Mouse (Mus musculus) gastrocnemius, postnatal 14 days (tissue): Measurements from ENCODE around the gene Fam178b. TPM values are rescaled to one million over a fixed set of nuclear protein-coding genes. Genes with fewer than 3 reads are reported as not detected.

ENCODE experiments used
- DNase-seq: peaks from one replicate; pipeline ENCODE4 v3.0.0; 2021; ENCODE audit warnings: mixed read lengths
- intact Hi-C: fragments of 180-260 bp; cut with DNase I; formaldehyde crosslinking; loops from one replicate; pipeline ENCODE4 v1.15.1; 2025; ENCODE audit warnings: low total_unique reads
- total RNA-seq, 2 experiments: library from RNA; stranded (reverse); gene quantifications; 2 replicates each; pipeline ENCODE4 v1.2.3; 2021

Fam178b gene
- total RNA-seq, 2 experiments from 2014 or later: 0.91 to 4.2 TPM

DNA sequence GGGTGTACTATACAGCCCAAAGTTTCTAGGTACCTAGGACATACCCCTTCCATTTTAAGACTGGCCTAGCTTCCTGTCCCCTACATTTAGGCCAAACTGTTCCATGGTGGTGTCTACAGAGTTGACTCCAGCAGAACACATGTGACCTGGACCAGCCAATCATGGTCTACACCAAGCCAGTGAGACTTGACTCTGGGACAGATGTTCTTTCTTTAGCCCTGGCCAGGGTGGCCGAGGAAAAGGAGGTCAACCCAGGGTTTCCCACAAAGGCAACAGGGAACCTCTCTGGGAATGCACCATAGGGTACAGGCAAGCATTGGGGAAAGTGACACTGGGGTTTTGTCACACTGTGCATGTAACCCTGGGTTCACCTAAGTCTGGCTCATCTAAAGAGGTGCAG lies 110.3 kb downstream of the Fam178b start:
- intact Hi-C loops: loop anchor here (2.0 kb wide), 1 partner anchor 44 kb away; no protein-coding TSS in a partner anchor
- no peak for DNase-seq

DNA sequence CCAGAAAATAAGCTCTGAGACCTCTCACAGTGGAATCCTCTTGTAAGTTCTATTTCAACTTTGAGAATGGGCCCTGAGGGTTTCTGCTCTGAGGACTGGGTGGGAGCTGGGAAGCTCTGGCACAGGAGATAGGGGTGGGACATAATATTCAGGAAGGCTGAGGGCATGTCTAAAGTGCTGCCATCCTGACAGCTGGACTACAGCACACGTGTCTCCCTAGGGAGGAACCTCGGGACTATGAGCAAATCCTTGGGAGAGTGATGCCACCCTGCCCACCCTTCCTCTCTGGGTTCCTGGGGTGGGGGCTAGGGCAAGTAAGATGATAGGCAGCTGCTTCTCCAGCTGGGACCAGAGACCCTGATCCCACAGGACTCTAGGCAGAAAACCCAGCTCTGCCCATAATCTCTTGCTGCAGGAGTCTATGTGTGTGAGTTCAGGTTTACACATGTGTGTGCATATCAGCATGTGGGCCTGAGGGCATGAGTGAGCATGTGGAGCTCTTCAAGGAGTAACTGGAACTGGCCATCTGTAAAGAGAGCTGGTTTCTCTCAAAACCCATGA lies 110.8 kb downstream of the Fam178b start:
- intact Hi-C loops: loop anchor here (2.0 kb wide), 1 partner anchor 45 kb away; no protein-coding TSS in a partner anchor
- no peak for DNase-seq

DNA sequence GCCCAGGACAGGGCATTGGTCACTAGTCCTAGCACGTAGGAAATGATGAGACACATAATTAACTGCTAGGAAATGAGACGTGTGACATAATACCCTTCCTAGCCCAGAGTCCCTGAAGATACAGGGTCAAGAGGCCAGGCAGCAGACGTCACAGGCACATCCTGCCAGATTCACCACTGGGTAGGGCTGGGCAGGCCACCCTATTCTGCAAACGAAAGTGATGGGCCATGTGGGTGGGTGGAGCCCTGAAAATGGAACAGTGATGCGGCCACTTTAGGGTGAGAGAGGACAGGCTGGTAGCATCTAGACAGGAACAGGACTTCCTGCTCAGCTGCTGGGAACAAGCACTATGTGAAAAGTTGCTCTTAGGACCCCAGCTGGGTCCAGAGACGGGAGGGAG lies 111.4 kb downstream of the Fam178b start:
- intact Hi-C loops: loop anchor here (2.0 kb wide), 1 partner anchor 45 kb away; no protein-coding TSS in a partner anchor
- DNase-seq: peak; percentile 65

DNA sequence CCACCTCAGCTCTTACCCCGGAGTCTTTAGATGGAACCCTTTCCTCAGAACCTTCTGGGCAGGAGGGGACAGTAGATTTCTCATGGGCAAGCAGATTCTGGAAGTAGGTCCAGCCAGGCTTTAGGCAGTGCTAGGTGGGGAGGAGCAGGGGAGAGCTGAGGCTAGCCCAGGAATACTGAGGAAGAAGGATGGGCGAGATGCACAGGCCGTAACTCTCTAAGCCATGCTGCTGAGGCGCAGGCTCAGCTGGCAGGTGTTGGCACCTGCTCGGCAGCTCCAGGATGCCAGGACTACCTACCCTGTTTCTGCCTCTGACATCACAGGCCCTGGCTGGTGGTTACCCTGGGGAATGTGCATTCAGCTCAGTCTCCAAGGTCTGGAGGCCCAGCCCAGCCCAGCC lies 112.7 kb downstream of the Fam178b start:
- intact Hi-C loops: no loop called here
- no peak for DNase-seq

DNA sequence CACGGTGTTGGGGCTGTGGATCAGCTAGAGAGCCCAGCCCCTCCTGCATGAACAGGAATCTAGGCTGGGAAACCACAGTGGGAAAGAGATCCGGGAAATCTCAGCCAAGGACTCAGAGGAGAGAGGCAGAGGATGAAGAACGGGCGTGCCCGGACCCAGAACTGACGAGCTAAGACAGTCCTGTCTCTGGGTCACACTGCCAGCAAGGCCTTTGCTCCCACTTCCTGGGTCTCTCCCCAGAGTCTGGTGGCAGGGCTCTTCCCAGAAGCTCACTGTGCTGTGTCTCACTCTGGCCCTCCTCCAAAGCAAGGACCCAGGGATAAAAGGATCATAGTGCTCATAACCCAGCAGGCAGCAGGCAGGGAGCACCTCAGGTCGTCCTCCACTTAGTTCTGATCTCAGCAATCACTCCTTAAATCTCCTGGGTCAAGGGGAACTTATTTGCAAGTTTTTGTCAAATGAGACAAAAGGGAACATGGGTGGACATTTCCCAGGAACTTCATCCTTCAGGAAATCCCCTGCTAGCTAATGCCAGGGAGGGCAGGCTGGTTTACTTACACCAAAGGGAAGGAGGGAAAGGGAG lies 113.2 kb downstream of the Fam178b start:
- no peak for DNase-seq
- intact Hi-C loops: no loop called here

DNA sequence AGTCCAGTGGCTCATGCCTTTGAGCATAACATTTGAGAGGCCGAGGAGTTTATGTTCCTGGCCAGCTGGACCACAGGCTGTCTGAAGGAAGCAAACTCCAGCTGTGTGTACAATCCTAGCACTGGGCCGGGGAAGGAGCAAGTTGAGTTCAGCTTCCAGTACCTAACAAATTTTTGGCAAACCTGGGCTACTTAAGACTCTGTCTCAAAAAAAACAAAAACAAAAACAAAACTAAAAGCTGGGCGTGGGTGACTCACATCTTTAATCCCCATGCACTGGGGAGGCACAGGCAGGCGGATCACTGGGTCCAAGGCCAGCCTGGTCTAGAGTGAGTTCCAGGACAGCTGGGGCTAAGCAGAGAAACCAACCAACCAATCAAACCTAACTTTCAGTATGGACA lies 114.2 kb downstream of the Fam178b start:
- intact Hi-C loops: no loop called here
- peak; percentile 47 for DNase-seq

DNA sequence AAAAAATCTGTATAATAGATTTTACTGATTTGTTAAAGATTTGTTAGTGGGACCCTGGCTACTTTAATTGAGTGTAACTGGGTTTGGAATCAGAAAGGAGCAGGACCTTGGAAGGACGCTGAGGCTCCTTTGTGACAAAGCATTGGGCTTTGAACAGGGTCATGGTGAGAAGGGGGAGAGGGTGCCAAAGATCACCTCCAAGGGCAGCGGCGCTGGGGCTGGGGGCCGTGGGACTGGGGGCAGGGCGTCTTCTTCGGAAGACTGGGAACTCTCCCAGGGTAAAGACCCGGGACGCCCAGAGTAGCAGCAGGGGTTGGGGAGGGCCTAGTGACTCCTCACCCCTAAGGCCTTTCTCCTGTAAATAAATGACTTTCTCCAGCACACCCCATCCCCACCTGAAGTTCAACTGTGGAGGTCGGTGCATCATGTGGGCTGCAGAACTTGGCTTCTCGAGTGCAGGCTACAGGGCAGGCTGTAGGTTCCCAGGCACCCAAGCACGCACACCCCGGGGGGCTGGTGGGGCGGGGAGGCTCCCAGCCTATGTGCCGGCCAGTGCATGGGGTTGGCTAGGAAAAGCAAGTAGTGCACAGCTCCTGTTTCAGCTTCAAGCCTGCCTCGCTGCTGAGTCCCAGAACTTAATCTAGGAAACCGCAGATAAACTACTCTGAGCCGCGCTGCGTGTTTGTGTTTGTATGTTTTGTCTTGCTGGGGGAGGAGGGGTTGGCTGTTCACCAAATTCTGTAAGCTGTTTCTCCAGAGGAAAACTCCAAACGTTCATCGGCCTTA lies 115.0 kb downstream of the Fam178b start:
- no peak for DNase-seq
- intact Hi-C loops: no loop called here

DNA sequence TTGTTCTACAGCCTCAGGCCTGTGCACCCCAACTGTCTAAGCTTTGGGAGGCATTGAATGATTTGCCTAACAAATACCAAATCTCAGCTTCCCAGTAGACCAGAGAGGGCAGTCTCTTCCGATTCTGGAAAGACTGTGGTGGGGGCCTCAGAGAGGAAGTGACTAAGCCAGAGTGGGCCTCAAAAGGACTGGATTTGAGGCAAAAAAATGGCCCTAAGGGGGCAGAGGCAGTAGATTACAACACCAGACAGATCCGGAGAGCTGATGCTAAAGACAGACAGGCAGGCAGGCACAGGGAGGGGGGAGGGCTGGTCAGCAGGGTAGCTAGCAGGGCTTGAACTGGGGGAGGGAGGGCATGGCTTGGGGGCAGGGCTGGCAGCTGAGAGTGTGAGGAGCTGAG lies 116.6 kb downstream of the Fam178b start:
- DNase-seq: no peak
- intact Hi-C loops: no loop called here

DNA sequence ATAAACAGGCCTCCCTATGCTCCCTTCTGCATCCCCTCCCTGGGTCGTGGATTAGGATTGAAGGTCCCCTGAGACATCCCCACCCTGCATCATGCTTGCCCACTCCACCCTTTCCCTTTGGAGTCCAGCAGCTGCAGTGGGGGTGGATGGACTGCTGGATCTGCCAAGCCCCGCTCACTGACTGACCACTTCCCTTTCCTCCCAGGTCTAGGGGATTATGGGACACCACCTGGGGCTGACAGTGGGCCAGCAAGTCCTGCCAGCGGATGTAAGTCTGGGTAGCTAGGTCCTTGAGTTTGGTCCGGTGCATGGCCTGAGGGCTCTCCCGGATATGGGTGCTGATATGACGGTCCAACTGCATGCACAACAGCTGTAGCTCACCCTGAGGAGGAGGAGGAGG lies 118.9 kb downstream of the Fam178b start:
- DNase-seq: peak; percentile 60
- intact Hi-C loops: no loop called here

DNA sequence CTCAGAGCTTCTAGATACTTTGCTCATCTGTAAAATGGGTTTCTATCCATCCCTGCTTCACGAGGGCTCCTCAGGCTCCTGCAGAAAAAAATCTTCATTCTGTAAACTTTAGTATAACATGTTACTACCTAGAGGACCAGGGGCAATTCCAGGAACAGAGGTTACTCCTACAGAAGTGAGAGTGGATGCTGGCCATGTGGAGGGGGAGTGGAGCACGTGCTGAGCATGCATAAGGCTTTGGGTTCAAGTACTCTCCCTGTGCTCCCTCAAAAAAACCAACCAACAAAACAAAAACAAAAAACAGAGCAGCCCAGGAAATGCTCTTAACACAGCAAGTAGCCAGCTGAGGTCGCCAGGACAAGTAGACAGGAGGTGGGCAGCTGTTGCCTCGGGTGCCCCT lies 119.4 kb downstream of the Fam178b start:
- intact Hi-C loops: no loop called here
- DNase-seq: no peak

DNA sequence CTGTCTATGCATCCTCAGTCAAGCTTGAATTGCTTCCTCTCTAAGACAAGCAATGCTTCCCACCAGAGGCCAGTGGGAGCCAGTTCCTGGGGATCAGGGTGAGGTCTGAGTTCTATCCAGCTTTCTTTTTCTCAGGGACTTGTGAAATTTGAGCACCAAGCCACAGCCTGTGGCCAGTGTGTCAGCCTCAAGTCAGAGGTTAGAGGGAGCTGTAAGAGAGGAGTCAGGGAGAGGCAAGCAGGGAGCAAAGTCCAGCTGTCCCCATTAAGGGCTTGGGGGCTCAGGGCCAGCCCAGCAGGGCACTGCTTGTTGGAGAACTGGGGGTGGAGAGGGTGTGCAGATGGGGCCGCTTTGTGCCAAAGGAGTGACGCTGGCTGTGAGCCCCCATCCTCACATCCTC lies 119.8 kb downstream of the Fam178b start:
- intact Hi-C loops: no loop called here
- no peak for DNase-seq

DNA sequence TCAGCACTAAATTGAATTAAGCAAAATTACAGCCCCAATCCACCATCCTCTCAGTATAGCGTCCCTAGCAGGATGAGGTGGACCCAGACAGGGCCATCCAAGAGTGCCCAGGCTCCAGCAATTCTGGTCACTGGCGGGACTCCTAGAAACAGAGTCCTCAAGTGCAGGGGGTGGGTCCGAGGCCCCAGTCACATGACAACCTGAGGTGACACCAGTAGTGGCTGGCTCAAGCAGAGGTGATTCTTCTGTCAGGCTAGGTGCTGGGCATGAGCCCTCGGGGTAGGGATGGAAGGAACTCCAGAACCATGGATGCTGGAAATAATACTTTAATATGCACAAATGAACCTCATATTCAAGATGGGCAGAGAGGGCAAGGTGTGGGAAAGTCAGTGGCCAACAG lies 120.6 kb downstream of the Fam178b start:
- intact Hi-C loops: no loop called here
- DNase-seq: no peak

DNA sequence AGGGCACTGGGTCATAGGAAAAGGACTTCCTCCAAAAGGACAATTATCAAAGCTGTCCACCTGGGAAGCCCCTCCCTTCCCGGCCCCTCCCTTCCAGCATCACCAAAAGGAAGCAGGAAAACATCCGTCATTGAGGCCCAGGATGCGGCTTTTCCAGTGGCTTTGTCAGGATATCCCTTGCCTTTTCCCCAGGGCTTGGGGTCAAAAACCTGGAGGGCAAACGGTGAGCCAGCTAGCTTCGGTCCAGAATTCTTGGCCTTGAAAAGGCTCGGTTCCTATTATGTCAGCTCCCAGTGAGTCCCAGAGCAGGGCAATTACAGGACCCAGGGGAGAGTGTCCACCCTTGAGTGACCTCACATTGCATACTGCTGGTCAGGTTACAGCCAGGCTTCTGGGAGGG lies 122.1 kb downstream of the Fam178b start:
- no peak for DNase-seq
- intact Hi-C loops: no loop called here

DNA sequence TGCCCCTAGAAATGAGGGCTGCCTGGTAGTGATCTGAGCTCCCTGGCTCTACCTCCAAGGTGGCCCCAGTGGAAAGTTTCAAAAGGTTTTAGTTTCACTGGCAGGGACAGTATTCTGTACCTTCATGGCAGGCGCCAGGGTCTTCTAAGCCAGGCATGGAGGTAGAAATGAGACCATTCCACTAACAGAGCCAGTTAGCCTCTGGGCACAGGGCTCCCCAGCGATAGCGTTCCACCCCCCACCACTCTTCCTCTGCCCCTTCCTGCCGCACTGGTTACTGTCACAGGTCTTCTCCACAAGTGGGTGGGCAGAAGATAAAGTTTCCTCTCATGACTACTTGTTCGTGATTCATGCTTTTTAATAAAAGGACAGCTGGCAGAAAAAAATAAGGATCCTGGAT lies 123.1 kb downstream of the Fam178b start:
- no peak for DNase-seq
- intact Hi-C loops: no loop called here

DNA sequence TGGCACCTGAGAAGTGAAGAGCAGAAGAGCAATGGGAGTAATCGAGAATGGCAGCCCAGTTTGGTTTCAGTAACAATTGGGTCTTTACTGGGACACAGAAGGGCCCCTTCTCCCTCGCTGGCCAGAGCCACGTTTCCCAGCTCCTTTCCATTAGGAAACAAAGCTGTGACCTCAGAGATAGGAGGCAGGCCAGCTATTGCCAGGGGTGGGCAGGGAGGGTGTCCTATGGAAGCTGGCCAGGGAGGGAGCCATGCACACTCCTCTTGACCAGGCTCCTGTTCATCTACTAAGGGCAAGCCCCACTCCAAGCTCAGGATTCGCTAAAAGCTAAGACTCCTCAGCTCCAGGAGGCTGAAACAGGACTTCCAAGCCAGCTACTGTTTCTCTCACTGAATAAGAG lies 123.7 kb downstream of the Fam178b start:
- intact Hi-C loops: no loop called here
- DNase-seq: no peak

DNA sequence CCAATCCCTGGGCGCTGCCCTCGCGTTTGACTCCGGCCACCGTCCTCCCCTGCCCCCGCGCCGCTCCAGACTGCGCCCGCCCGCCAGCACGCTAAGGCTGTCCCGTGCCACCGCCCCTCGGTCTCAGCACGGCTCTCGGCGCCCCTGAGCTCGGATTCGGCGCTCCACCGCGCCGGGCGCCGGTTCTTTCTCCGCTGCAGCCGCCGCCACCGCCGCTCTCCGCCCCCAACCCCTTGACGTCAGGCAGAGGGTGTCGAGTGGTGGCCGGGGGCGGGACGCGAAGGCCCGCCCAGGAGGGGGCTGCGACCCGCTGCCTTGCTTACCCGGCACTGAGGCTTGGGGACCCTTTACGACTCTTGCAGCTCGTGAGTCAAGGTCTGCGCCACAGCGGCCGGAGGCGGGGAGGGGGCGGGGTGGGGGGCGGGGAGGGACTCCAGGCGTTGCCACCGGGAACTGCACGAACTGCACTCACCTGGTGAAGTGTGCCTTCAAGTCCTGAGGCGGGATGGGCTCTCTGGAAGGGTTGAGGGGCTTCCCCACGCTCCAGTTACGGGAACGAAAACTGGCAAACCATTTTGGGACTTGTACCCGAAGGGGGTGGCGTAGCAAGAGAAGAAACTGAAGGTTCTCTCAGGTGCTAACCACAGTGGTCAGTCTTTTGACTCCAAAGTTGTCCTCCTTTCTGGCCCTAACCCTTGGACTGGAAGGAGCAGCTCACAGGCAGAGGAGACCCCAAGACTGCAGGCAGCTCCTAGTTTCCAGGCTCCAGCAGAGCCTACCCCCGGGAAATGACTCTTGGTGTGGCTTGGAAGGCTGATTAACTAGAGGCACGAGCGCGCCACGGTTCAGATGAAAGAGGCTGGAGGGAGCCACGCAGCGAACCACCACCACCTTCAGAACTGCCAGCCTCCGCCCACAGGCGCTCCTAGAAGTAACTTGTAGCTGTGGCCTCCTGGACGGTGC lies 124.7 kb downstream of the Fam178b start, which contains the start of gene Sema4c:
Gene Sema4c, minus strand, starts transcription at position 319 of the 963 bp plus-strand sequence.
- DNase-seq: peak; percentile 81

DNA sequence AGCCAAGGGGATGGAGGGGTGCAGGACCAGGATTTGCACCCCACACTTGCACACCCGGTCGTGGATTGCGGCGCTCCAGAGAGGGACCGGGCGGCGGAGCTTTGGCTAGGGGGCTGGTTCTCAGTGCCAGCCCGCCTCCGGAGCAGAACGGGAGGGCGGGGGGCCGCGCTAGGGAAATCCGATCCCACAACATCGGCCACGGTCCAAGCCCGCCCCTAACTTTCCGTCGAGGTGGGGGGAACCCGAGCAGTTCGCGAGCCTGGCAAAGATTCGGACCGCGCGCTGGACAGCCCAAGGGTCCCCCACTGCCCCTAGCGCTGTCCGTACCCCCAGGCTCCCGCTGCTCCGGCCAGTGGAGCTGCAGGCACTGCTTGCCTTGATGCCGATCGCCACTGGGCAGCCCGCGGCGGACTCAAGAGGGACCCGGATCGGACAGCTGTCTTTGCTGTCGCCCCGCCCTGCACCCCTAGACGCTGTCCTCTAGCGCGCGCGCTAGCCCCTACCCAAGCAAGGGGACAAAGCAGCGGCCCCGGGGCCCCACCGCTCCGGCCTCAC lies 125.4 kb downstream of the Fam178b start:
- DNase-seq: peak; percentile 93
- intact Hi-C loops: no loop called here

More for the DNA sequence above, 124.7 kb downstream of the Fam178b start, which contains the start of gene Sema4c:
- intact Hi-C loops: no loop called here

DNA sequence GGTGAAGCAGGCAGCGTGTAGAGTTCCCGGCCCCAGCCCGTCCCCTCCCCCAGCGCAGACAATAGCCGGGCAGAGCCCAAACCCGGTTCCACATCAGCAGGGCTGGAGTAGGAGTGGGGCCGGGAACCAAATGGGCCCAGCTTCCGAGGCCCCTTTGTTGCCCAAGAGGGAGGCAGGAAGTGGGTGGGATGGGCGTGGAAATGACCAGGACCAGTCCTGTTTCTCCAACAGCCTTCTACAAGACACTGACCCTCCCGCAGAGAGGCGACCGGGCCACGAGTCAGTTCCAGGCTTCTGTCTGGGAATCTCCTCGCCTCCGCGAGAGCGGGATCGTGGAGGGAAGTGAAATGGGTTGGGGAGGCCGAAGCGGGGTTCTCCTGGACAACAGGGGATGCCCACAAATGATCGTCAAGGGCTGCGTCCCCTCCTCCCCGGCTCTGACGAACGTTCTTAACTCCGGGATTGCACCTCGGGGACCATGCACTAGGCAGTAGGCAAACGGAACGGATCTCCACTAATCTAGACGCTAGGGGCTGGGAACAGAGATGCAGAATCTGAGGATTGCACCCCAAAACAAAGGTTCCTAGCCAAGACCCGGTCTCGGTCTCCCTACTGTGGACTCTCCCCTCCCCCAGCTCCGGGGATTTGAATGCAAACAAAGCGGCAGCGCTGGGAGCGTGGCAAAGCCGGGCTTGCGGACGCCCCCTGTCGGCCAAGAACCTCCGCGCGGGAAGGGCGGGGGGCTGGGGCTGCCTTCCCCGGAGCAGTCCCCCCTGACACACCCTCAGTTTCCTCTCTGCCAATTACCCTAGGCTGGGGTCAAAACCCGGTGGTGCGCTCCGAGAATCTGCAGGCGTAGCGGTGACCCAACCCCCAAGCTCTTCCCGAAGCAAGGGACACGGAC lies 126.2 kb downstream of the Fam178b start:
- peak; percentile 93 for DNase-seq
- intact Hi-C loops: no loop called here
